Mouse (Mus musculus) regulatory T cell (primary cell): ENCODE data around the gene Spata45.
"Not testable (repeated sequence)": the region's sequence is repeated elsewhere in the genome, so short reads cannot be mapped to it uniquely, and the experiment has no call there.

ENCODE experiments used
- in situ Hi-C: fragments of 300-600 bp; cut with MboI, MseI; formaldehyde crosslinking; loops from one replicate; pipeline ENCODE4 v1.15.1; 2025; ENCODE audit warnings: high pct_unique_total_duplicates

Spata45 gene

GRCm38 (mm10) chr1:191036554-191037334 lies at the start of gene Spata45:
Gene Spata45, plus strand, starts transcription at chr1:191036639.
- in situ Hi-C loops = no loop called here

- in situ Hi-C loops = loop anchor here (5.0 kb wide), 1 partner anchor 47 kb away; no protein-coding TSS in a partner anchor
Observed at GRCm38 (mm10) chr1:190989437-190990082, 46.9 kb upstream of the Spata45 start.

DNA sequence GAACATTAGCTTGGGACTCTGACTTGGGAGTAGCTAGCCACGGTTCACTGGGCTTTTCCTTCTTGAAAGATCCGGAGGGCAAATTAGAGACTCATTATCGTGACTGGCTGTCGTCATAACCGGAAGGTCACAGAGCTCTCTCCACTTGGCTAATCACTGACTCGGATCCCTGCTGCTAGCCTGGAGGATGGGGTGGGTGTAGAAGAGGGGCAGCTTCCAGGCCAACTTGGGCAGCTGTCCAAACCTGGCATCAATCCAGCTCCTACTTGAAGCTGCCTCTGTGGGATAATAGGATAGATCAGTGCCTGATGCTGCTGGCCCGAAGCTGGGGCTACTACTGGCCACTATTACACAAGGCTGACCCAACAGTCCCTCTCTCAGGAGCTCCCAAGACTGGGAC lies 40.9 kb upstream of the Spata45 start:
- in situ Hi-C loops = no loop called here

GRCm38 (mm10) chr1:190996346-190996877 lies 40.0 kb upstream of the Spata45 start:
- in situ Hi-C loops = no loop called here

DNA sequence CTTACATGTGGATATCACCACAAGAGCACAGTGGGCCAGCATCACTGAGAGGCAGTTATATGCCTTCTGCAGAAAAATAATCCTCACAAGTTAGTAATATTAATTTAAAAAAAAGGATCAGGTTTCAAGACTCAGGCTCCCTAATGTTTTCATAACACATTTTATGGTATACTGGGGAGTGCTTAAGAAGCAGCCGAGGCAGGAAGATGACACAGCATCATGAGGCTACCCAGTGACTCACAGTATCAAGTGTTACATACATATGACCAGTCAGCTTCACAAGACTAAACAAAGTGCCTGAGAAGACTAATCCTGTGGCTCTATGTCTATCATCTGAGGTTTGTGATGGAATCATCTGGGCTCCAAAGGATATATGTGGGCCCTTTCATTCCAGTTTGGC lies 38.4 kb upstream of the Spata45 start:
- in situ Hi-C loops = no loop called here

DNA sequence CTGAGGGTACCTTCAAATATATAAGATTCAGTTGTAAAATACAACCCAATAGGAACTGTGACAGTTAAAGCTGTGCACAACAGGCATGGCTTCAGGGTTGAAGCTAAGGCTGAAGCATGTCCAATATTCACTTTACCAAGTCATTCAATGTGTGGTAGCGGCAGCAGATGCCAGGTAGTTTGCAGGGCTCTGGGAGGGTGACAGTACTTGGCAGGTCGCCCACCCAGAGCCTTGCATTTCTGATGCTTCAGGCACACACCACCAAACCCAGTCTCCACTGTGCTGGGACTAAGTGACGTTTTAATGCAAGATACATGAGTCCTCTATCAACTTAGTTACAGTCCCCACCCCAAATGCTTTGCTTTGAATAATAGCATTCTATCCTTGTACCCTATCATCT lies 35.8 kb upstream of the Spata45 start:
- in situ Hi-C loops = no loop called here

- in situ Hi-C loops = no loop called here
Observed at GRCm38 (mm10) chr1:191002201-191002600, 34.2 kb upstream of the Spata45 start.

DNA sequence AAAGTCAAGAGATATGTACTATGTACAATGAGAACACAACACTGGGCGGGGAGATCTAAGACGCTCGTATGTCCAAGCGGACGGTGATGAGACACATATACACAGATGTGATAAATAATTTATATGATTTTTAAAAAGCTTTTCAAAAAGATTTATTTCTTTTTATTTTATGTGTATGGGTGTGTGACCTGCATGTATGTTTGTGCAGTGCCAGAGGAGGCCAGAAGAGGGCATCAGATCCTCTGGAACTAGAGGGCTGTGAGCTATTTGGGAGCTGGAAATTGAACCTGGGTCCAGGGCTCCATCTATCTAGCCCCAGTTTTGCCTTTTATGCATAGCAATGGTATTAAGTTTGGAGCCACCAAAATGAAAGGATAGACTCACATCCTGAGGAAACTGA lies 27.7 kb upstream of the Spata45 start:
- in situ Hi-C loops = loop anchor here (5.0 kb wide), 1 partner anchor 69 kb away; no protein-coding TSS in a partner anchor

DNA sequence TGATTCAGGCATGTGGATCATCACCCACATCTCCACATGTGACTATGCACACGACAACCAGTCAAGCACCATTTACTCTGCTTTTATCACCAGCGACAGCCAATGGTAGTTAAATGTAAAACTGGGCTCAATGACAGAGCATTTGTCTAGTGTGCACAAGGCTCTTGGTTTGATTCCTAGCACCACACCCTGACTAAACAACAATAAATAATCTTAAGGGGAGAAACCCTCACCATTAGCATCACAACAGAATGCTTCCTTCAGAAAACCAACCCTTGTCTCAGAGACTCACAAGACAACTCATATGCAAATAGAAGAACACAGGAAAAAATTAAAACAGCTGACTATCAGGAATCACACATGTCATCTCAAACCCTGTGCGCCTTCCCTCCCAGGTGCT lies 22.2 kb upstream of the Spata45 start:
- in situ Hi-C loops = no loop called here

- in situ Hi-C loops = no loop called here
Observed at GRCm38 (mm10) chr1:191019803-191020202, 16.6 kb upstream of the Spata45 start.

DNA sequence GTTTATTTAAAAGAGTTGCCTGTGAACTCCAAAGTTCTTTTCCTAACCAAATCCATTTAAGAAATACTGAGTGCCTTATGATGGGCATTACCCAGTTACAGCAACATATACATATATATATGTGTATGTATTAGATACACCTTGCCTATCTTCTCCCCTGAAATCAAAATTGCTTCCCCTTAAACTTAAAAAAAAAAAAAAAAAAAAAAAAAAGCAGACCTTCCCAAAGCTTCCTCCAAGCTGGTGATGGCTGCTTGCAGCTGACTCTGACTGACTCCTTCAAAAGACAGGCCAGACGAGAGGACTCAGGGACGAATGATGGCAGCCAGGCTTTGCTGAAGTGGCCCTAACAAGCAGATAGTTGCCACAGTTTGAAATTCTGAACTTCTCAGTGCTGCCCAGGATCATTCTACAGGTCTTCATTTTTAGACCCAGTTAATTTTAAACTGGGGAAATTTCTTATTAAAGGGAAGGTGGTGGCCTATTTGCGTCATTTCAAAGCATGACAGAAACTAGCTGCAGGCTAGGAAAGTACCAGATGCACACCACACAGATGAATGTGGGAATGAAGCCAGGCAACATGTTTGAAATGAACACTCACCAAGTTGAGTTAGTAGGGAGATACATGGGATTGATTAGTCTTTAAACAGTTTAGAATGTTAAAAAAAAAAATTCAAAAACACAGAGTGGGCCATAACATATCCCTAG lies 16.1 kb upstream of the Spata45 start:
- in situ Hi-C loops = no loop called here

DNA sequence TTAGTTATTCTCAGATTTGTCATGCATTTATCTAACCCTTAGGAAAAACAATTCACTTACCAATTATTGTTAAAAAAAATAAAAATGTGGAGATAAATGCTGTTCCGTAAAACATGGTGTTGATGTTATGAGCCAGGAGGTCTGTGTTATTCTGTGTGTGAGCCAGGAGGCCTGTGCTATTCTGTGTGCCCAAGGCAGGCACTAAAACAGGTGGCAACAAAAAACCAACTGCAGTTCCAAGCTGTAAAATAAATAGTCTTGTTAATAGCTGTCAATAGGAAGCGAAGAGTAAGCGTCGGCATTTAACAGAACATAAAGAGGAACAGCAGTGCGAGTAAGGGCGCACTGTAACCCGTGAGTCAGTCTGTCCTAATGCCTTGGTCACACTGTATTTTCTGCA lies 15.4 kb upstream of the Spata45 start:
- in situ Hi-C loops = no loop called here

- in situ Hi-C loops = no loop called here
Observed at GRCm38 (mm10) chr1:191023140-191023539, 13.3 kb upstream of the Spata45 start.

GRCm38 (mm10) chr1:191023806-191024205 lies 12.6 kb upstream of the Spata45 start:
- in situ Hi-C loops = not testable (repeated sequence)

DNA sequence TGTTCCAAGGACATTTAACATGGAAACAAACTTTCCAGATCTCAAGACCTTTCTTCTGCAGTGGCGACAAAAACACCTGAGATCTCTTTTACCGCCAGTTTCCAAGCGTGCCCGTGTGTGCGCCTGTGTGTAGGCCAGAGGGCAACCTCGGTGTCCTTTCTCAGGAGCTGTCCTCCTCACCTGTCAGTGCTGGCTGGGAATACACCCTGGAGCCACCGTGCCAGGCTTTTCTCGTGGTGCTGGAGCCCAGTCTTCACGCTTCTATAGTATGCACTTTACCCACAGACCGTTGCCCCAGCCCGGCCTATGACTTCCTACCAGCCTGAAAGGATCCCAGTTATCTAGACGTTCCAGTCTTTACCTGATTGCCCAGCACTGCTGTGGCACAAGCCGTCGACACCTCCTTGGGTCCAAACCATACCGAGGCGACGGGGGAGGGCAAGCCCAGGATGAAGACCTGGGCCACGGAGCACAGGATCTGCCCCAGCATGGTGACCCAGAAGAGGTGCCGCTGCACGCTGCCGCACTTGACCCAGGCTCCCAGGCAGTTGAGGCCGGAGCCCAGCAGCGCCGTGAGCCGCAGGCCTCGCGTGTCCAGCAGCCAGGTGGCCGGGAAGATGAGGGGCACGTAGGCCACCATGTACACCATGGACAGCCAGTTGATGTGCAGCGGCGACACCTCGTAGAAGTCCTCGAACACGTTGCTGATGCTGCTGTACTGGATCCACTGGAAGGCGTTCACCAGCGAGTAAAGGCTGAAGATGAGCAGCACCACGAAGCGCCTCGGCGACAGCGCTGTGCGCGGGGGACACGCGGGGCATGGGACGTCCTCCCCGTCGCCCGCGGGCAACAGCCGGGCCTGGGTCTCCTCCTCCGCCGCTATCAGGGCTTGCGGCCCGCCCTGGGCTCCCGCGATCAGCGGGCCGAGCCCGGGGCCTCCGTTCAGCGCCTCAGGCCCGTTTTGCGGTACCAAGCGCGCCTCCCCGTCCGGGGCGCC lies 11.1 kb upstream of the Spata45 start:
- in situ Hi-C loops = loop anchor here (5.0 kb wide), 1 partner anchor 37 kb away; the partner anchor contains the start of genes Nsl1 and Tatdn3

GRCm38 (mm10) chr1:191026021-191026713 lies 10.3 kb upstream of the Spata45 start, which contains the start of gene Flvcr1:
Gene Flvcr1, minus strand, starts transcription at chr1:191026158.
- in situ Hi-C loops = loop anchor here (5.0 kb wide), 1 partner anchor 36 kb away; the partner anchor contains the start of genes Nsl1 and Tatdn3

DNA sequence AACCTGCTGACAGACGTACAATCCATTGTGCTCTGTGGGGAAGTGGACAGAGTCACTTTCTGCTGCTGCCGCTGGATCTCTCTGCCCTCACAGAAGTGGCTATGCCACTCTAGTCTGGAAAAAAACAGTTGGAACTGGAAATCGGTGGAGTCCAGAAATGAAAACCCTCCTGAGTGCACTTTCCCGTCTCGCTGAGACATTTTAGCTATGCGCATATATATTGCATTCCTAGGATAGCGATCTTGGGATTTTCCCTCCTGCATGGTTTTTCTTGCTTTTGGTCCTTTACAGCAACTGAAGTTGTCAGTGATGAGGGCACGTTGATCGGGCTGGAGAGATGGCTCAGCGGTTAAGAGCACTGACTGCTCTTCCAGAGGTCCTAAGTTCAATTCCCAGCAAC lies 6.3 kb upstream of the Spata45 start:
- in situ Hi-C loops = no loop called here

DNA sequence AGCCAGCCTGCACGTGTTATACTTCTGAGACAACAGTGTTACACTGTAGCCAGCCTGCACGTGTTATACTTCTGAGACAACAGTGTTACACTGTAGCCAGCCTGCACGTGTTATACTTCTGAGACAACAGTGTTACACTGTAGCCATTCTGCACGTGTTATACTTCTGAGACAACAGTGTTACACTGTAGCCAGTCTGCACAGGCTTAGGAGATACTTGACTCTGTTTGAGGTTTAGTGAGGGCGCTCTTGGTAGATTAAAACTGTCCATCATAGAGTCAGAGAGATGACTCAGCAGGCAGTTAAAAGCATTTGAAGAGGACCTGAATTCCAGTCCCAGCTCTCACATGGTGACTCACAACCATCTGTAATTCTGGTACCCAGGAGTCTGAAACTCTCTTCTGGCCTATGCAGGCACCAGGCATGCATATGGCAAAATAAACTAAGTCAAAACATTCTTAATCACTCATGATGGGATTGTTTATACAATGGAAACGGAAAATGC lies 5.5 kb upstream of the Spata45 start:
- in situ Hi-C loops = not testable (repeated sequence)

DNA sequence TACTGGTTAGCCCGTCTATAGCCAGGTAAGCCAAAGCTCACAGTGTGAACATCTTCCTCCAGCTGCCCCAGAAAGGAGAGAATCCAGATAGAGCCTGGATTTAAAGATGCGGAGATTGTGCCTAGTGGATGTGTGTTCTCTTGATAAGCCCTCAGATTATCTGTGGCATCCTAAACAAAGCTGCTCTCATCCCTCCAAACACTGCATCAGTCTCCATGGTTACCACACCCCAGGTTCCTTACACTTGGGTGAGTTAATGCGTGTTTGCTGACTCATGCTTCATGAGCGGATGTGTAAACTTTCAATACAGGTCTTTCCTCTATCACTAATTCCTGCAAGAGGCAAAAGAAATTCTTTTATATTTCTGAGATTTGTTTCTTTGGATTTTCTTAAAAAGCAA lies 790 bp upstream of the Spata45 start:
- in situ Hi-C loops = no loop called here

GRCm38 (mm10) chr1:191037999-191038398 lies 1.6 kb downstream of the Spata45 start:
- in situ Hi-C loops = no loop called here
